Mouse (Mus musculus) heart, embryonic 15.5 days (tissue): ENCODE data around the gene Ston2. TPM values are rescaled to one million over a fixed set of nuclear protein-coding genes. Genes with fewer than 3 reads are reported as not detected.
"Not testable (repeated sequence)": the region's sequence is repeated elsewhere in the genome, so short reads cannot be mapped to it uniquely, and the experiment has no call there.

ENCODE experiments used
- ATAC-seq: fragments of 200-750 bp; cut with Nextera tagmentation; replicated peaks from 2 replicates; pipeline ENCODE4 v1.8.0; 2017; ENCODE audit warnings: low read depth, moderate TSS enrichment; ENCODE audit not compliant: insufficient number of reproducible peaks, insufficient read depth, low FRiP score
- H3K27ac ChIP-seq: fragments of 300-500 bp; sonication (generic); 2 replicates; pipeline ENCODE4 v1.5.1; 2015; ENCODE audit warnings: mild to moderate bottlenecking, inconsistent platforms
- H3K27me3 ChIP-seq: fragments of 300-500 bp; sonication (generic); 2 replicates; pipeline ENCODE4 v1.6.1; 2015; ENCODE audit warnings: inconsistent platforms
- H3K36me3 ChIP-seq: fragments of 300-500 bp; sonication (generic); 2 replicates; pipeline ENCODE4 v1.6.1; 2015; ENCODE audit warnings: mild to moderate bottlenecking, inconsistent platforms
- H3K4me1 ChIP-seq: fragments of 300-500 bp; sonication (generic); replicated peaks from 2 replicates; pipeline ENCODE4 v1.6.1; 2015; ENCODE audit warnings: inconsistent platforms
- H3K4me2 ChIP-seq: fragments of 300-500 bp; sonication (generic); 2 replicates; pipeline ENCODE4 v1.6.1; 2015; ENCODE audit warnings: inconsistent platforms, mild to moderate bottlenecking, moderate library complexity
- H3K4me3 ChIP-seq: fragments of 300-500 bp; sonication (generic); 2 replicates; pipeline ENCODE4 v1.5.1; 2015; ENCODE audit warnings: mild to moderate bottlenecking, inconsistent platforms
- H3K9ac ChIP-seq: fragments of 300-500 bp; sonication (generic); 2 replicates; pipeline ENCODE4 v1.6.1; 2015; ENCODE audit warnings: mild to moderate bottlenecking, inconsistent platforms
- H3K9me3 ChIP-seq: fragments of 300-500 bp; sonication (generic); replicated peaks from 2 replicates; pipeline ENCODE4 v1.6.1; 2016; ENCODE audit warnings: inconsistent platforms
- WGBS: fragments of 180-500 bp; shearing (Covaris S2); methylation state at CpG from one replicate; pipeline ENCODE4 v1.1.7; 2015; ENCODE audit warnings: mixed read lengths; 5-methylcytosine and 5-hydroxymethylcytosine counted together
- polyA plus RNA-seq: library from polyadenylated mRNA; unstranded; fragments of >200 nt; fragmentation: Nextera tagmentation; extraction: Ambion mirVana; gene quantifications from 2 replicates; pipeline ENCODE4 v1.2.1, GENCODE M21; 2015

Gene Ston2
- polyA plus RNA-seq, 1 experiment from 2014 or later: 1.6 TPM

DNA sequence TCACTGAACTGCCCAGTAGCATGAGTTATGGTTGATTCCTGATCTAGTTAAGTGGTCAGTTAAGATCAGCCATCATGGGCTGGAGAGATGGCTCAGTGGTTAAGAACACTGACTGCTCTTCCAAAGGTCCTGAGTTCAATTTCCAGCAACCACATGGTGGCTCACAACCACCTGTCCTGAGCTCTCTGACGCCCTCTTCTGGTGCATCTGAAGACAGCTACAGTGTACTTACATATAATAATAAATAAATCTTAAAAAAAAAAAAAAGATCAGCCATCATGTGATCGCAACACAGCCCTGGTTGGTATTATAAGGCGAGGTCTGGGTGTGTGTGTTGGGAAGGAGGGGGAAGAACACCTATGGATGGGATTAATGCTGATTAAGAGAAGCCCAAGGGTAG lies 259 bp upstream of the Ston2 start:
- WGBS: 68% methylated on average over 3 of the region's 3 CpGs
- H3K27ac ChIP-seq: not testable (repeated sequence)

DNA sequence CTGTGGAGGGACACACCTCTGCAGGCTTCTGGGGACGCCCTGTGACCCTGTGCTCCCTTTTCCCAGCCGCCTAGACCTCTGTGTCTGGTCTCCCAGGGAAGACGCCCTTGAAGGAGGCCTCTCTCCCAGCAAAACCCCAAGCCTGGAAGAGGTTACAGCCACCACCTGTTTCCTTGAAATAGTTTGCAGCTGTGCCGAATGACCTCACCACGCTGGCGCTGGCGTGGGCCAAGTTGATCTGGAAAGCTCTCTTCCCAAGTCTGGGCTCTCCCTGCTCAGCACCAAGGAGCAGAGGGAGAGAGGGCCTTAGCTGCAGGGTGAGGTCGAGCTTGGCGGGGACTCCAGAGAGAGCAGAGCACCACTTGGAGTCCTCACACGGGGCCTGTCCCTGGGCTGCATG lies 1.8 kb downstream of the Ston2 start:
- Histone ChIP-seq H3K4me3 (no peak overlapping the region), H3K27me3 (0 out of 2 replicates have a peak, but pooled peaks cover 4% of the 10 kb centered on the region), H3K36me3 (no peaks in the 10 kb centered on the region), H3K4me1 (peaks cover 8% of the 10 kb centered on the region), H3K27ac (no peak overlapping the region), H3K4me2 (no peak overlapping the region), H3K9ac (no peak overlapping the region), H3K9me3 (no peaks in the 10 kb centered on the region)
- 43% methylated on average over 10 of the region's 10 CpGs for WGBS
- peak; percentile 79 for ATAC-seq

More for the DNA sequence above, 259 bp upstream of the Ston2 start:
- not testable (repeated sequence) for H3K4me2 ChIP-seq, H3K9me3 ChIP-seq, H3K4me3 ChIP-seq, H3K27me3 ChIP-seq, H3K9ac ChIP-seq, H3K36me3 ChIP-seq, ATAC-seq
- H3K4me1 ChIP-seq: peaks cover 14% of the 10 kb centered on the region

DNA sequence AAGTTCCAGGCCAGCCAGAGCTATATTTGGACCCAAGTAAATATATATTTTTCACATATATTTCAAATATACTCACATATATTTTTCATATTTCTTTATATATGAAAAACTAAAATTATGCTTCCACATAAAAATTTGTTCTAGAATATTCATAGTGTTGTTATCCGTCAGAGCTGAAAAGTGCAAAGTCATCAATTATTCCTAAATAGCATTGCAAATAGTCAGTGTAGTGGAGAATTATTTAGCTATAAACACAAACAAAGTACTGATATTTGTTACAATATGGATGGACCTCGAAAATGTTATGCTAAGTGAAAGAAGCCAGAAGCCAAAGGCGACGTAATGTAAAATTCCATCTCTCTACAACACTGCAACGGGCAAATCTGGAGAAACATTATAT lies 6.8 kb downstream of the Ston2 start:
- 81% methylated on average over 5 of the region's 5 CpGs for WGBS
- H3K9ac ChIP-seq: no peak overlapping the region
- H3K27ac ChIP-seq: no peak overlapping the region
- no peak overlapping the region for H3K4me2 ChIP-seq
- ATAC-seq: no peak
- H3K36me3 ChIP-seq: no peaks in the 10 kb centered on the region
- no peaks in the 10 kb centered on the region for H3K9me3 ChIP-seq
- H3K4me3 ChIP-seq: no peak overlapping the region
- peaks cover 26% of the 10 kb centered on the region for H3K27me3 ChIP-seq
- H3K4me1 ChIP-seq: peaks cover 18% of the 10 kb centered on the region

DNA sequence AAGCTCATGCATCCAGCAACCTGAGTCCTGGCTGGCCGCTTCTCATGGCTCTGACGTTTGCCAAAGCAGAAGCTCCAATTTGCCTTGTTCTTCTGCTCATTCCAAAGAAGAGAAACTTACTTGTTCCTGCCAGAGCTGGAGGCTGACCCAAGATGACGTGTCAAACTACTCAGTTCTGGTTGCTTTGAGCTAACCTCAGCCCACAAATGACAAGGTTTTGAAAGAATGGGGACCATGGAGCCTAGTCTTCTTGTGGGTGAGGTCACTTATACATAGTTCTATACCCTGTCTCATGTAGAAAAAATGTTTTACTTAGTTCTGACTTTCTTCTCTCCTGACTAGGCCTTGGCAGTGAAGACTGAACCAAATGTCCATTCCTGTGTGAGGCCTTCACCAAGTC lies 7.7 kb downstream of the Ston2 start:
- Histone ChIP-seq H3K27me3 (peaks cover 34% of the 10 kb centered on the region), H3K4me3 (no peak overlapping the region), H3K27ac (no peak overlapping the region), H3K9me3 (no peaks in the 10 kb centered on the region), H3K36me3 (no peaks in the 10 kb centered on the region), H3K9ac (no peak overlapping the region), H3K4me1 (peaks cover 15% of the 10 kb centered on the region), H3K4me2 (no peak overlapping the region)
- ATAC-seq: no peak
- 75% methylated on average over 3 of the region's 3 CpGs for WGBS

GRCm38 (mm10) chr12:91779004-91779365 lies 9.2 kb downstream of the Ston2 start:
- H3K4me1 ChIP-seq: peaks cover 15% of the 10 kb centered on the region
- under 1% methylated on average over 30 of the region's 35 CpGs for WGBS
- no peaks in the 10 kb centered on the region for H3K9me3 ChIP-seq
- H3K27me3 ChIP-seq: peaks cover 36% of the 10 kb centered on the region
- H3K4me3 ChIP-seq: peak overlapping the region; percentile 67
- peak overlapping the region; percentile 91 for H3K4me2 ChIP-seq
- H3K27ac ChIP-seq: no peak overlapping the region
- no peaks in the 10 kb centered on the region for H3K36me3 ChIP-seq
- ATAC-seq: peak; percentile 88
- peak overlapping the region; percentile 45 for H3K9ac ChIP-seq

DNA sequence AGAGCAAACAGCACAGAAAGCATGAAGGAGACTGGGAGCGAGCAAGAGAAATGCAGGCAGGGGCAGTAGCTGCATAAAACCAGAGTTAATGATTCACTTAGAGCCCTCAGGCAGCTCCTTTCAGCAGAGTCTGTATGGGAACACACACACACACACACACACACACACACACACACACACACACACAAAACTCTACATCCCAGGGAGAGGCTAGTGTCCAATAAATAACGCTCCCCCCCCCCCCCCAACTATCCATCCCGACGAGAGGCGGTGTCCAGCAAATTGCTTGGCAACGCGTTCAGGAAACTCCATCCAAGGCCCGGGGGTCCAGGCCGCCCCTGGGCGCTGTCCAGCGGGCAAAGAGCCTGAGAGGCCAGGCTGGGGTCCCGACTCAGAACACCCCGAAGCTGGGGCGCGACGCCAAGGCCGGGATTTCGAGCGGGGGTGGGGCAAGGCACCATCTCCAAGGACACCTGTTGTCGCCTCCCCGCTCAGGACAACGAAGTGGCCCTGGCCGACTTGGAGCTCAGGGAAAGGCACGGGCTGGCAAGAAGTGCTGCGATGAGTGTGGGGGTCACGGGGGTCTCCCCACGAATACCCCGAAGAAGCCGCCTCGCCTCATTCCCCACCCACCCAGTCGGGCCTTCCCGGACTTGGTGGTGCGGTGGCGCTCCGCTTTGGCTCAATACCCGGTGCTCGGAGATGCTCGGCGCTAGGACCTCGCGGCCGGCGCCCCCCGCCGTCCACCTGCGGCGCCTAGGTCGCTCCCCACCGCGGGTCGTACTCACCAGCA lies 9.8 kb downstream of the Ston2 start:
- H3K4me3 ChIP-seq: peak overlapping the region; percentile 67
- peaks cover 15% of the 10 kb centered on the region for H3K4me1 ChIP-seq
- no peaks in the 10 kb centered on the region for H3K9me3 ChIP-seq
- H3K27ac ChIP-seq: no peak overlapping the region
- peaks cover 37% of the 10 kb centered on the region for H3K27me3 ChIP-seq
- no peaks in the 10 kb centered on the region for H3K36me3 ChIP-seq
- H3K9ac ChIP-seq: peak overlapping the region; percentile 45
- 2% methylated on average over 48 of the region's 51 CpGs for WGBS
- ATAC-seq: peak; percentile 74
- H3K4me2 ChIP-seq: peak overlapping the region; percentile 91

DNA sequence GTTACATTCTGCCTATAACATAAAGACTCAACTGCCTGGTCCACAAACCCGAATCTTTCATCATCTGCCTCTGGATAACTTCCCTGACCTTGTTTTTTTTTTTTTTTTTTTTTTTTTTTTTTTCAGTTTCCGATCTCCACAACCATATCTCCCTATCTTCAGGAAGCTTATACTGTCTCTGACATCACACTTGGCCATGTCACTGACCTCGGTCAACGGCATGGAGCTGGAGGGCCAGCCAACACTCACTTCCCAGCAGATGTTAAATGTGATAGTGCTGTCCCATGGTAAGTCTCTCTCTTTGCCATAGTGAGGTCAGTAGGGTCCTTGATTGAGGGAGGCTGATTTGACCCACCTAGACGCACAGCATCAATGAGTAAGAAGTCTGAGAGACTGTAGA lies 11.8 kb downstream of the Ston2 start:
- no peak overlapping the region for H3K4me2 ChIP-seq
- H3K9ac ChIP-seq: no peak overlapping the region
- no peaks in the 10 kb centered on the region for H3K9me3 ChIP-seq
- H3K27me3 ChIP-seq: peaks cover 37% of the 10 kb centered on the region
- 57% methylated on average over 5 of the region's 5 CpGs for WGBS
- H3K36me3 ChIP-seq: no peaks in the 10 kb centered on the region
- no peak overlapping the region for H3K4me3 ChIP-seq
- peaks cover 15% of the 10 kb centered on the region for H3K4me1 ChIP-seq
- H3K27ac ChIP-seq: no peak overlapping the region
- ATAC-seq: no peak

- Histone ChIP-seq H3K27ac (no peak overlapping the region), H3K4me2 (no peak overlapping the region), H3K4me1 (peaks cover 15% of the 10 kb centered on the region), H3K36me3 (no peaks in the 10 kb centered on the region), H3K27me3 (peaks cover 38% of the 10 kb centered on the region), H3K9me3 (no peaks in the 10 kb centered on the region), H3K4me3 (no peak overlapping the region), H3K9ac (no peak overlapping the region)
- ATAC-seq: no peak
- WGBS: 60% methylated on average over 8 of the region's 8 CpGs
These were observed 13.3 kb downstream of the Ston2 start for GRCm38 (mm10) chr12:91774811-91775284.

DNA sequence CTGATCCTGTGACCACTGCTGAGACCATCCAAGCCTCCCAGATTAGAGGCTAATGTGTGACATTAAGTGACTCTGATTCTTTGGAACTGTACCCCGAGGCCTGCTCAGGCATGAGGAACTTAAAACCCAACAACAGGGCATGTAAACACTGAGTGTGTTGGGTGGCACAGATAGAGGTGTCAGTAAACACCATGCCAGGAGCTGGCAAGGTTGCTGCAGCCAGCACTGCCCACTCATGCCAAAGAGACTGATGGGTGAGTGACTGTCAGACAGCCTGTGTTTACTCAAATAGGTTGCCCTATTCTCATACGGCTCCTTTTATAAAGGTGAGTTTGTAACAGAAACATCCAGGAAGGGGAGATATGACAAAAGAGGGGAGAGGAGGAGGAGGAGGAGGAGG lies 19.3 kb downstream of the Ston2 start:
- no peak overlapping the region for H3K27ac ChIP-seq
- WGBS: 57% methylated on average over 2 of the region's 2 CpGs
- H3K9me3 ChIP-seq: no peaks in the 10 kb centered on the region
- H3K9ac ChIP-seq: no peak overlapping the region
- no peak overlapping the region for H3K4me2 ChIP-seq
- no peak overlapping the region for H3K4me3 ChIP-seq
- peaks cover 21% of the 10 kb centered on the region for H3K4me1 ChIP-seq
- peaks cover 36% of the 10 kb centered on the region for H3K27me3 ChIP-seq
- no peaks in the 10 kb centered on the region for H3K36me3 ChIP-seq
- no peak for ATAC-seq

GRCm38 (mm10) chr12:91768176-91768575 lies 20.0 kb downstream of the Ston2 start:
- 84% methylated on average over 6 of the region's 6 CpGs for WGBS
- Histone ChIP-seq H3K9ac (no peak overlapping the region), H3K4me2 (no peak overlapping the region), H3K36me3 (no peaks in the 10 kb centered on the region), H3K4me3 (no peak overlapping the region), H3K4me1 (peaks cover 21% of the 10 kb centered on the region), H3K27me3 (peaks cover 40% of the 10 kb centered on the region), H3K27ac (no peak overlapping the region), H3K9me3 (no peaks in the 10 kb centered on the region)
- no peak for ATAC-seq

DNA sequence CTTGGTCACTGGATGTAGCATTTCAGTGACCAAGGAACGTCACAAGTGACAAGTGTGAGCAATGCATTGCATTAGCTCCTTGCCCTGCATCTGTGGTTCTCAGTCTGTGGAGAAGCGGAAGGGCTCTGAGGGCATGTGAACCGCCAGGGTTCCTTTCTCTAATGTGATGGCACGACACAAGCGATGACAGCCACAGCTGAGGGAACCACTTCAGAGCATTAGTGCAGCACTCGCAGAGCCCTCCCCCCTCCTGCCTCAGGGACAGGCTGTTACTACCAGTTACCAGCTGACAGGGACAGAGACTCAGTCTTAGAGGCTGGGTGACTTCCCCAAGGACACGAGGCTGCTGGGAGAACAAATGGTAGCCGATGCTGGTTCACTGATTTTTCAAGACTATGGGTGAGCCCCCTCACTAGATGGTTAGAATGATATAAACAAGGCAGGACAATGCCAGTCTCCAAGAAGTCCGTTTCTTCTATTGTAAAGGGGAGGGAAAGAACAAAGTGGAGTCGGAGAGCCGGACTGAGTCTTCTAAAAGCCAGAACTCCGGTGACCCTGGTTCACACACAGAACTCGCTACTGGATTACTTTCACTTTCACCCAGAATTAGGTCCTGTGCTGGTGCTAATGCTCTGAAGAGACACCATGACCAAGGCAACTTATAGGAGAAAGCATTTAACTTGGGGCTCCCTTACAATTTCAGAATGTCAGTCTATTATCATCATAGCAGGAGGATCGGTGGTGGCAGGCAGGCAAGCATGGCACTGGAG lies 21.7 kb downstream of the Ston2 start:
- WGBS: 31% methylated on average over 14 of the region's 14 CpGs
- peak overlapping the region; percentile 19 for H3K4me3 ChIP-seq
- no peak overlapping the region for H3K9ac ChIP-seq
- H3K4me1 ChIP-seq: peaks cover 21% of the 10 kb centered on the region
- ATAC-seq: peak; percentile 87
- H3K27ac ChIP-seq: no peak overlapping the region
- peaks cover 48% of the 10 kb centered on the region for H3K27me3 ChIP-seq
- peak overlapping the region; percentile 42 for H3K4me2 ChIP-seq
- no peaks in the 10 kb centered on the region for H3K9me3 ChIP-seq
- H3K36me3 ChIP-seq: no peaks in the 10 kb centered on the region
